Mouse (Mus musculus) kidney, embryonic 15.5 days (tissue): Measurements from ENCODE around the gene Msmo1. TPM values are rescaled to one million over a fixed set of nuclear protein-coding genes. Genes with fewer than 3 reads are reported as not detected.

ENCODE experiments used
- ATAC-seq: fragments of 200-750 bp; cut with Nextera tagmentation; replicated peaks from 2 replicates; pipeline ENCODE4 v1.8.0; 2017; ENCODE audit warnings: moderate TSS enrichment; ENCODE audit not compliant: low FRiP score
- H3K27ac ChIP-seq: fragments of 300-500 bp; sonication (generic); 2 replicates; pipeline ENCODE4 v1.5.1; 2015; ENCODE audit warnings: mild to moderate bottlenecking, inconsistent platforms
- H3K27me3 ChIP-seq: fragments of 300-500 bp; sonication (generic); 2 replicates; pipeline ENCODE4 v1.6.1; 2015; ENCODE audit warnings: inconsistent platforms
- H3K36me3 ChIP-seq: fragments of 300-500 bp; sonication (generic); 2 replicates; pipeline ENCODE4 v1.6.1; 2015; ENCODE audit warnings: inconsistent platforms
- H3K4me1 ChIP-seq: fragments of 300-500 bp; sonication (generic); 2 replicates; pipeline ENCODE4 v1.6.1; 2015; ENCODE audit warnings: inconsistent platforms
- H3K4me2 ChIP-seq: fragments of 300-500 bp; sonication (generic); 2 replicates; pipeline ENCODE4 v1.6.1; 2015; ENCODE audit warnings: moderate library complexity, mild to moderate bottlenecking, inconsistent platforms
- H3K4me3 ChIP-seq: fragments of 300-500 bp; sonication (generic); replicated peaks from 2 replicates; pipeline ENCODE4 v1.5.1; 2015; ENCODE audit warnings: mild to moderate bottlenecking, inconsistent platforms
- H3K9ac ChIP-seq: fragments of 300-500 bp; sonication (generic); 2 replicates; pipeline ENCODE4 v1.6.1; 2015; ENCODE audit warnings: mild to moderate bottlenecking, inconsistent platforms
- H3K9me3 ChIP-seq: fragments of 300-500 bp; sonication (generic); replicated peaks from 2 replicates; pipeline ENCODE4 v1.6.1; 2016; ENCODE audit warnings: inconsistent platforms
- WGBS: fragments of 180-500 bp; shearing (Covaris S2); methylation state at CpG from one replicate; pipeline ENCODE4 v1.1.7; 2015; ENCODE audit warnings: mixed read lengths; 5-methylcytosine and 5-hydroxymethylcytosine counted together
- polyA plus RNA-seq: library from polyadenylated mRNA; unstranded; fragments of >200 nt; fragmentation: Nextera tagmentation; extraction: Ambion mirVana; gene quantifications from 2 replicates; pipeline ENCODE4 v1.2.1, GENCODE M21; 2015

Gene Msmo1
- polyA plus RNA-seq, result 87.6 and 94.4 TPM in 2 replicates

- peak within 1 kb of the TSS; percentile 87 for H3K4me3 ChIP-seq
- peak within 1 kb of the TSS; percentile 77 for H3K27ac ChIP-seq
- no peaks in the 10 kb centered on the region for H3K9me3 ChIP-seq
- H3K36me3 ChIP-seq, result peaks cover 16% of the 10 kb centered on the region
- H3K4me2 ChIP-seq, result peak within 1 kb of the TSS; percentile 79
- H3K4me1 ChIP-seq, result peaks cover 13% of the 10 kb centered on the region
- peak within 1 kb of the TSS; percentile 67 for H3K9ac ChIP-seq
- WGBS, result under 1% methylated on average over 60 of the region's 60 CpGs
- H3K27me3 ChIP-seq, result no peaks in the 10 kb centered on the region
- peak; percentile 100 for ATAC-seq
Observed at GRCm38 (mm10) chr8:64733271-64733943, at the start of gene Msmo1. Gene Msmo1, minus strand, starts transcription at chr8:64733792.

GRCm38 (mm10) chr8:64781947-64782346 lies 48.4 kb upstream of the Msmo1 start:
- Histone ChIP-seq H3K4me1 (no peaks in the 10 kb centered on the region), H3K4me2 (no peak overlapping the region), H3K36me3 (peaks cover 9% of the 10 kb centered on the region; the same call in 1 of the 2 replicates), H3K27me3 (no peaks in the 10 kb centered on the region), H3K9ac (no peak overlapping the region), H3K9me3 (no peaks in the 10 kb centered on the region), H3K27ac (no peak overlapping the region), H3K4me3 (no peak overlapping the region)
- WGBS, result 90% methylated on average over 6 of the region's 6 CpGs
- ATAC-seq, result no peak

- Histone ChIP-seq H3K9me3 (no peaks in the 10 kb centered on the region), H3K36me3 (peaks cover 18% of the 10 kb centered on the region; the same call in 1 of the 2 replicates), H3K9ac (no peak overlapping the region), H3K27me3 (no peaks in the 10 kb centered on the region), H3K4me2 (no peak overlapping the region), H3K4me1 (no peaks in the 10 kb centered on the region), H3K4me3 (no peak overlapping the region), H3K27ac (no peak overlapping the region)
- WGBS, result 65% methylated on average over 9 of the region's 9 CpGs
- no peak; the same call in 1 of the 2 replicates for ATAC-seq
Observed at GRCm38 (mm10) chr8:64777925-64778324, 44.3 kb upstream of the Msmo1 start.

GRCm38 (mm10) chr8:64774136-64774535 lies 40.5 kb upstream of the Msmo1 start:
- Histone ChIP-seq H3K27ac (no peak overlapping the region), H3K9me3 (no peaks in the 10 kb centered on the region), H3K36me3 (peaks cover 25% of the 10 kb centered on the region), H3K27me3 (no peaks in the 10 kb centered on the region), H3K9ac (no peak overlapping the region), H3K4me1 (no peaks in the 10 kb centered on the region), H3K4me2 (no peak overlapping the region), H3K4me3 (no peak overlapping the region)
- 93% methylated on average over 6 of the region's 6 CpGs for WGBS
- no peak for ATAC-seq

- WGBS, result 77% methylated on average over 7 of the region's 7 CpGs
- H3K4me2 ChIP-seq, result no peak overlapping the region
- H3K4me1 ChIP-seq, result no peaks in the 10 kb centered on the region
- no peaks in the 10 kb centered on the region for H3K27me3 ChIP-seq
- H3K9me3 ChIP-seq, result no peaks in the 10 kb centered on the region
- no peak overlapping the region for H3K9ac ChIP-seq
- H3K27ac ChIP-seq, result no peak overlapping the region
- no peak overlapping the region for H3K4me3 ChIP-seq
- no peak for ATAC-seq
- H3K36me3 ChIP-seq, result peaks cover 22% of the 10 kb centered on the region; the same call in 1 of the 2 replicates
Observed at GRCm38 (mm10) chr8:64770814-64771213, 37.2 kb upstream of the Msmo1 start.

- H3K9ac ChIP-seq, result no peak overlapping the region
- H3K27ac ChIP-seq, result no peak overlapping the region
- no peaks in the 10 kb centered on the region for H3K27me3 ChIP-seq
- H3K4me2 ChIP-seq, result no peak overlapping the region
- WGBS, result 81% methylated on average over 7 of the region's 7 CpGs
- H3K4me1 ChIP-seq, result no peaks in the 10 kb centered on the region
- peaks cover 18% of the 10 kb centered on the region; the same call in 1 of the 2 replicates for H3K36me3 ChIP-seq
- no peak overlapping the region for H3K4me3 ChIP-seq
- H3K9me3 ChIP-seq, result no peaks in the 10 kb centered on the region
- no peak for ATAC-seq
Observed at GRCm38 (mm10) chr8:64769586-64769985, 36.0 kb upstream of the Msmo1 start.

GRCm38 (mm10) chr8:64768645-64769044 lies 35.1 kb upstream of the Msmo1 start:
- H3K4me3 ChIP-seq, result no peak overlapping the region
- no peaks in the 10 kb centered on the region for H3K9me3 ChIP-seq
- ATAC-seq, result no peak
- no peak overlapping the region for H3K27ac ChIP-seq
- peaks cover 14% of the 10 kb centered on the region; the same call in 1 of the 2 replicates for H3K36me3 ChIP-seq
- no peaks in the 10 kb centered on the region for H3K27me3 ChIP-seq
- 82% methylated on average over 9 of the region's 9 CpGs for WGBS
- no peak overlapping the region for H3K9ac ChIP-seq
- no peaks in the 10 kb centered on the region for H3K4me1 ChIP-seq
- no peak overlapping the region for H3K4me2 ChIP-seq

GRCm38 (mm10) chr8:64767047-64767446 lies 33.5 kb upstream of the Msmo1 start:
- H3K4me2 ChIP-seq, result no peak overlapping the region
- 96% methylated on average over 9 of the region's 9 CpGs for WGBS
- no peaks in the 10 kb centered on the region for H3K27me3 ChIP-seq
- no peaks in the 10 kb centered on the region for H3K9me3 ChIP-seq
- H3K36me3 ChIP-seq, result peaks cover 16% of the 10 kb centered on the region; the same call in 1 of the 2 replicates
- no peak overlapping the region for H3K4me3 ChIP-seq
- no peak for ATAC-seq
- no peaks in the 10 kb centered on the region for H3K4me1 ChIP-seq
- H3K9ac ChIP-seq, result no peak overlapping the region
- no peak overlapping the region for H3K27ac ChIP-seq

- WGBS, result 59% methylated on average over 9 of the region's 9 CpGs
- ATAC-seq, result no peak
- H3K4me1 ChIP-seq, result no peaks in the 10 kb centered on the region
Observed at GRCm38 (mm10) chr8:64764075-64764474, 30.5 kb upstream of the Msmo1 start.

GRCm38 (mm10) chr8:64762751-64763150 lies 29.2 kb upstream of the Msmo1 start:
- H3K36me3 ChIP-seq, result peaks cover 18% of the 10 kb centered on the region
- ATAC-seq, result no peak
- no peaks in the 10 kb centered on the region for H3K4me1 ChIP-seq
- H3K27me3 ChIP-seq, result no peaks in the 10 kb centered on the region
- H3K9ac ChIP-seq, result no peak overlapping the region
- no peak overlapping the region for H3K27ac ChIP-seq
- H3K4me2 ChIP-seq, result no peak overlapping the region
- 73% methylated on average over 1 of the region's 1 CpGs for WGBS
- no peak overlapping the region for H3K4me3 ChIP-seq
- H3K9me3 ChIP-seq, result no peaks in the 10 kb centered on the region

More at GRCm38 (mm10) chr8:64764075-64764474, 30.5 kb upstream of the Msmo1 start:
- H3K4me3 ChIP-seq, result no peak overlapping the region
- H3K9ac ChIP-seq, result no peak overlapping the region
- peaks cover 11% of the 10 kb centered on the region; the same call in 1 of the 2 replicates for H3K36me3 ChIP-seq
- H3K27ac ChIP-seq, result no peak overlapping the region
- H3K27me3 ChIP-seq, result no peaks in the 10 kb centered on the region
- no peaks in the 10 kb centered on the region for H3K9me3 ChIP-seq
- H3K4me2 ChIP-seq, result no peak overlapping the region

GRCm38 (mm10) chr8:64761430-64761829 lies 27.8 kb upstream of the Msmo1 start:
- no peak overlapping the region for H3K4me2 ChIP-seq
- H3K27ac ChIP-seq, result no peak overlapping the region
- no peak overlapping the region for H3K4me3 ChIP-seq
- no peaks in the 10 kb centered on the region for H3K9me3 ChIP-seq
- ATAC-seq, result no peak
- H3K9ac ChIP-seq, result no peak overlapping the region
- 83% methylated on average over 8 of the region's 8 CpGs for WGBS
- H3K27me3 ChIP-seq, result no peaks in the 10 kb centered on the region
- no peaks in the 10 kb centered on the region for H3K4me1 ChIP-seq
- H3K36me3 ChIP-seq, result peaks cover 21% of the 10 kb centered on the region

GRCm38 (mm10) chr8:64757956-64758355 lies 24.4 kb upstream of the Msmo1 start:
- H3K27ac ChIP-seq, result no peak overlapping the region
- H3K36me3 ChIP-seq, result peaks cover 48% of the 10 kb centered on the region
- H3K4me2 ChIP-seq, result no peak overlapping the region
- no peaks in the 10 kb centered on the region for H3K27me3 ChIP-seq
- H3K4me3 ChIP-seq, result no peak overlapping the region
- H3K9me3 ChIP-seq, result no peaks in the 10 kb centered on the region
- ATAC-seq, result no peak
- WGBS, result 95% methylated on average over 15 of the region's 15 CpGs
- no peaks in the 10 kb centered on the region for H3K4me1 ChIP-seq
- H3K9ac ChIP-seq, result no peak overlapping the region
